In the genomic region with DNA sequence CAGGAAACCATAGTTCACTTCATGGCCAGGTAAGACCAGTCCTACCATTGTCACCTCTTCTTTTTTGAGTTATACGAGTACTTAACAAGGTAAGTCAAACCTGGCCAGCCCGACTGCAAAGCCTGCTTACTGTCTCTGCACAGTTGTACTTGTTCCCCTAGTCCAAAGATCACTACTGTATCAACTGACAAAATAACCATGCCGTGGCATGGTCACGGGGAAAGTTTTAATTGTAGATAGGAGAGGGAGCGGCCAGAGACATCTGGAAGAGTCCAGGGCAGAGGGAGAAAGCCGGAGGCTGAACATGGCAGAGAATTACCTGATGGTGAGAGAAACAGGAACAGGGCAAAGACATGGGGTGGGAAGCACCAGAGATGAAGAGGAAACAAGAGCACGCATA, we compare ENCODE assay signal across 20 mouse cellular contexts. TPM values are rescaled to one million over a fixed set of nuclear protein-coding genes. Genes with fewer than 3 reads are reported as not detected.
"Had no signal": no experiment of that assay in that cellular context is flagged by ENCODE, and none has a peak within 500 bp of the region (broad histone marks: within the 10 kb centered on the region; RNA-seq: fewer than 3 reads in every experiment).

No protein-coding gene starts in this region.

- ATAC-seq: midbrain, embryonic 16.5 days had no signal

- DNase-seq: lung, embryonic 14.5 days; lung, postnatal 10 days; lung, postnatal 4 days; midbrain, embryonic 14.5 days; retina, postnatal 1 day; right cerebral cortex, adult 18-20 months; right cerebral cortex, postnatal 25 days; right cerebral cortex, postnatal 4 days; spleen, adult 18-20 months; thymus, adult 18-20 months; thymus, postnatal 14 days; thymus, postnatal 36 days had no signal

- H3K36me3 ChIP-seq: midbrain, embryonic 10.5 days; midbrain, embryonic 12.5 days; neural tube, embryonic 13.5 days; neural tube, embryonic 15.5 days had no signal

- H3K27ac ChIP-seq: midbrain, embryonic 12.5 days; neural tube, embryonic 13.5 days; neural tube, embryonic 15.5 days had no signal

- H3K4me1 ChIP-seq: neural tube, embryonic 13.5 days; neural tube, embryonic 15.5 days had no signal

- H3K4me3 ChIP-seq: midbrain, embryonic 10.5 days; midbrain, embryonic 12.5 days; myocyte; neural tube, embryonic 13.5 days; neural tube, embryonic 15.5 days had no signal

- H3K9me3 ChIP-seq: midbrain, embryonic 10.5 days; midbrain, embryonic 12.5 days; neural tube, embryonic 13.5 days; neural tube, embryonic 15.5 days had no signal

- H3K27me3 ChIP-seq: midbrain, embryonic 12.5 days; neural tube, embryonic 13.5 days; neural tube, embryonic 15.5 days had no signal

- H3K9ac ChIP-seq: lung, embryonic 14.5 days; midbrain, embryonic 12.5 days; neural tube, embryonic 13.5 days; neural tube, embryonic 15.5 days had no signal

- H3K4me2 ChIP-seq: lung, embryonic 14.5 days; midbrain, embryonic 12.5 days; neural tube, embryonic 13.5 days; neural tube, embryonic 15.5 days had no signal

RNA-seq across cellular contexts. Expression of gene Frem1, which starts 46.9 kb away (rescaled TPM):
- total RNA-seq: megakaryocyte, adult 5-6 weeks; megakaryocyte-erythroid progenitor cell, adult 5-6 weeks had no signal
